Mouse (Mus musculus) MN1 (cell line): ENCODE results near the gene Chrm1.
"Not testable (repeated sequence)": the region's sequence is repeated elsewhere in the genome, so short reads cannot be mapped to it uniquely, and the experiment has no call there.

ENCODE experiments used
- DNase-seq: peaks from one replicate; pipeline ENCODE4 v3.0.0-alpha.2; 2016; ENCODE audit warnings: low spot score

Gene Chrm1

GRCm38 (mm10) chr19:8716767-8717475 lies 53.3 kb downstream of the Chrm1 start:
- no peak for DNase-seq

DNA sequence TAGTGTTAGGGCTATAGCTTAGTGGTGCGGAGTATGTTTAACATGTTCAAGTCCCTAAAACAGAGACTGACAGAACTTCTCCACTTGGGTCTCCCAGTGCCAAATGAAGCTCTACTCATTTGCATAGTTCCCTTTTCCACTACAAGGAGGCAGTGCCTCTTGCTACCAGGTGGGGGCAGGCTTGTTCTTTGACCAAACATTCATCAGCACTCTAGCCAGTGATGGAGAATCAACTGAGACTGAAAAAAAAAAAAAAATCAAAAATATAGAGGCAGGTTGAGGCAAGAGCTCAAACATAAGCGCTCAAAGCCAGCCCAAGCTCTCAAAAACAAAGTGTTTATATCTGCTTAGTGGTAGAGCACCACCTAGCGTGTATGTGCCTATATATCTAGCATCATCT lies 54.8 kb downstream of the Chrm1 start:
- peak; percentile 71 for DNase-seq

GRCm38 (mm10) chr19:8719037-8719436 lies 55.4 kb downstream of the Chrm1 start:
- not testable (repeated sequence) for DNase-seq

DNA sequence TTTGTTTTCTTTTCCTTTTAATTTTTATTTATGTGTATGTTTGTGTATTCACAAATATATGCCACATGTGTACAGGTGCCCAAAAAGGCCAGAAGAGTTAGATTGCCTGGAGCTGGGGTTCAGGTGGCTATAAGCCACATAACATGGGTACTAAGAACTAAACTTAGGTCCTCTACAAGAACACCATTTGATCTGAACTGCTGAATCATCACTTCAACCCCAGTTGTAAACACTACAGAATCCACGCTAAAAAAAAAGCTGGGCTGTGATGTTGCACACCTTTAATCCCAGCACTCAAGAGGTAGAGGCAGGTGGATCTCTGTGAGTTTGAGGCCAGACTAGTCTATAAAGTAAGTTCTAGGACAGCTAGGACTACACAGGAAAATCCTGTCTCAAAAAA lies 57.8 kb downstream of the Chrm1 start:
- DNase-seq = no peak

DNA sequence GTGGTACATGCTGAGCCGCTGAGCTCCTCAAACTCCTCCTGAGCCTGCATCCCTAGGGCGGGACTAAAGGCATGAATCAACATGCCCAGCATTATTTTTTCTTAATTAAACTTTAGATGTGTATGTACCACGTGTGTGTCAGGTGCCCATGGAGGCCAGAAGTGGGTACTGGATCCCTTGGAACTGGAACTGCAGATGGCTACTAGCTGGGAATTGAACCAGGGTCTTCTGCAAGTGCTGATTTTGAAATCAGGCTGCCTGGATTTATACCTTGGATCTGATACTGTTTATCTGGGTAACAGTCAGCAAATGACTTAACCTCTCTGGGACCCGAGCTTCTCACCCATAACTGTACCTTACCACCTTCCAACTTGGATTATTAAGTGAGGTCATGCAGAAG lies 58.4 kb downstream of the Chrm1 start:
- no peak for DNase-seq

DNA sequence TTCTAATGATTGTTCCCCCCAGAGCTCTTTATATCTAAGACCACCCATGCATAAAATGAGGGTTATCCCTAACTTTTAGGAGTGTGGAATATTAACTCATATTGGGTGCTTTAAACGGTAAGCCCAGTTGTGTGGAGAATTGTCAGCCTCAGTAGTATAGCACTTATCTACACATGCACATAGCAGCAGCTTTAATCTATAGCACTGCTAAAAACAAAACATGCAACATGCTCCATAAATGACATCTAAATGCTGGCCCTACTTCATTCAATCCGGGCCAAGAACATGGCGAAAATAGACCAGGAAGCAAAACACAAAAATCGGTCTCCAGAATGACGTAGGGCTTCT lies 58.9 kb downstream of the Chrm1 start:
- DNase-seq = no peak

GRCm38 (mm10) chr19:8722907-8723573 lies 59.5 kb downstream of the Chrm1 start, which contains the start of gene Slc3a2:
Gene Slc3a2 (minus strand): TSS chr19:8723369.
- DNase-seq = peak; percentile 97

DNA sequence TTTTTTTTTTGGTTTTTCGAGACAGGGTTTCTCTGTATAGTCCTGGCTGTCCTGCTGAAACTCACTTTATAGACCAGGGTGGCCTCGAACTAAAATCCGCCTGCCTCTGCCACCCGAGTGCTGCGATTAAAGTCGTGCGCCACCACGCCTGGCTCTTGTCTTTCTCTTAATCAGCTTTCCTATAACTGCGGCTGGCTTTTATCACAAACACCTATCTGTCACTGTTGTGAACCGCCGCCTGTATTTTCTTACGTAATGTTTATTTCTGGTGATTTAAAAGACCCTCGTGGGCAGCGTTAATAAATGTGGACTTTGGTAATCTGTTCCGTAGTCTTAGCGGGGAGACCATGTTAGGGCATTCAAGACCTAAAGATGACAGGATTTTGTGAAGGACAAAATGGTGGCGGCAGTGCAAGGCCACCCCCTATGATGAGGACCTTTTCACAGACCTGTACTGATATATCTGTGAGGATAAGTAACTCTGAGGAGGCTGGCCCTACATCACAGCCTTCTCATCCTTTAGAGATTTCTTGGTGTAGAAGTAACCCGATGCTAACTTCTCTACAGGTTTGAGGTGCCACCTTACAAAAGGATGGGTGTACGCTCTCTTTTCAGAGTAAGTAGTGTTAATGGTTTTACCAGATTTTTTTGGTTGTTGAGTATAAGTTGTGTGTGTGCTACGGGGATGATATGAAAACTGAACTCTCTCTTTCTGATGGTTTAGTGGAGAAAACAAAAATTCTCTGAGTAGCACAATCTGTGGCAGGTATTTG lies 60.2 kb downstream of the Chrm1 start:
- DNase-seq = peak; percentile 29

DNA sequence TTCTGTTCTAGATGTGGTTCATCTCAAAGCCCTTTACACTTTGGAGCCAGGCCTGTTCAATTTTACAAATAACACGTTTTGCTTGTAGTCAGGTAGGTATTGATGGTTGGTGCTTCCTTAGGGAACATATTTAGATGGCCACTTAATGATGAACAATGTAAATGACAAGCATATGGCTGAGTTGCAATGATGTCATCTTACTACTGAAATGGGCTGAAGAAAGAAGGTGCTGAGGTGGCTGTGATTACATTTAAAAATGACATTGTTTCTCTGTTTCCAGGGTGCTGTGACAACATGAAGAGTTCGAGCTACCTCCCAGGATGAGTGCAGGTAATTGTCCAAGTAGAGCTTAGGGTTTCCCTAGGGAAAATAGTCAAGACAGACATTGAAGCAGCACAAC lies 60.8 kb downstream of the Chrm1 start:
- DNase-seq = peak; percentile 24

- DNase-seq = no peak
Measured at GRCm38 (mm10) chr19:8725081-8725613, 61.6 kb downstream of the Chrm1 start.

DNA sequence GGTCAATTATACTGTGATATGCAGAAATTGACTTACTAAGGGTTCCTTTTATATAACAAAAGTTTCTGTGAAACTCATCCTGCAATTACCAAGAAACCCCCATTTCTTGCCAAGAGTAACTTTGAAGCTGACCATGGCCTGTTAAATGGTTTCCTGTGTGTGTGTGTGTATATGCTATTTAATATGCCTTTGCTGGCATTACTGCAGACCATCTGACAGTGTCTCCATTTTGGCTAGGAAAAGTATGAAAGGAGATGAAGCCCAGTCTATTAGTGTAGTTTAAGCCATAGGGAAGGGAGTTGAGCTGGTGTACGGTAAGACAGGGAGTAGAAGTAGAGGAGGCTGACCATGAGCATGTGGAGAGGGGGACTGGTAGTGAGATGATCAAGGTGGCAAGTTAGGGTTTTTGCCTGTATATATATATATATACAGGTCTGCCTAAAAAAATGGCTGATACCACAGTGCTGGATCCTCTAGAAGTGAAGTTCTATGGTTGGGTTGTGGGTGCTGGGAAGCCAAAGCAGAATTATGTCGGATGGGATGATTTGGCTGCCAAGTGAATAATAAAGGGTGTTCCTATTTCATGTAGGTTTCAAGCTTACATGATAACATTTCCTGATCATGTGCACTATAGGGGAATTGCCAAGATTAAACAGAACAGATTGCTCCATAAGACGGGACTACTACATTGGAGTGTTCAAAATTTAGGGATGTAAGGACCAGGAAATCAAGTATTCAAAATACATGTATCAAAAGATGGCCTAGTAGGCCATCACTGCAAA lies 63.2 kb downstream of the Chrm1 start:
- no peak for DNase-seq

DNA sequence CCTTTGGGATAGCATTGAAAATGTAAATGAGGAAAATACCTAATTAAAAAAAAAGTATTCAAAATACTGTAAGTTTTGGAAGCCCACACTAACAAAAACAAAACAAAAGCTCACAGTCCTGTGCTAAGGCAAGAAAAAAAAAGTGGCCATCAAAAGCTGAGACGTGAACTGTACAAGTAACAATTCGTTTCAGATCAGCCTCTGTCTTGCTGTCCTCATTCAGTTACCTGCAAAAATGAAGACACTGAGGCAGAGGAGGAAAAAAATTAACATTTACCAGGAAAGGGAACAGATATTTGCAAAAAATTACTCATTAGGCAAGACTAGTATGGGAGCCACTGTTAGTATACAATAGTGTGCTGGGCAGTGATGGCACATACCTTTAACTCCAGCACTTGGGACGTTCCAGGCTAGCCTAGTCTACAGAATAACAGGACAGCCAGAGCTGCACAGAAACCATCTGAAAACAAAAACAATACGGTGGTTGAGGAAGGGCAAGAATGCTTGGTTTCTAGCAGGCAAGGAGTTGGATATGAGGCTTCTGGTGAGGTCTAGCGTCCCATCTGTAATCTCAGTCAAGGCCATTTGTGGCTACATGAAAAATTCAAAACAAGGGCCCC lies 64.0 kb downstream of the Chrm1 start:
- DNase-seq = no peak

DNA sequence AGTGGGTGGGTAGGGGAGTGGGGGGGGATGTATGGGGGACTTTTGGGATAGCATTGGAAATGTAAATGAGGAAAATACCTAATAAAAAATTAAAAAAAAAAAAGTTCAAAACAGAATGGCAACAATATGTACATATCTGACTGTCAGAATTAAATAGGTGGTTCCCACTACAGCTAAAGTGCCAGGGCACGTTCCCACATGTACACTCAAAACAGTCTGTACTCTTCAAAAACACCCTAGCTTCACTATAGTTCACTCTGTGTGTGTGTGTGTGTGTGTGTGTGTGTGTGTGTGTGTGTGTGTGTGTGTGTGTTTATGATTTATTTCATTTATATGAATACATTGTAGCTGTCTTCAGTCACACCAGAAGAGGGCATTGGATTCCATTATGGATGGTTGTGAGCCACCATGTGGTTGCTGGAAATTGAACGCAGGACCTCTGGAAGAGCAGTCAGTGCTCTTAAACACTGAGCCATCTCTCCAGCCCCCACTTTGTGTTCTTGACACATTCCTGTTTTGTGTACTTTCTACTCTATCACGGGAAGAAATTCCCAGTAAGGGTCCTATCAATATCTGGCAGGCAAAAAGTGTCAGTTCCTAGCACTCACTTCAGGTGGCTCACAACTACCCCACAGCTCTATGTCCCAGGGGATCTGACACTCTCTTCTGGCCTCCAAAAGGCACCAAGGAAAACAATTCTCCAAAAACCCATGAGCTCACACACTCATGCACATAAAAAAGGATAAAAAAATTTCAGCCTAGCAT lies 64.9 kb downstream of the Chrm1 start:
- not testable (repeated sequence) for DNase-seq
